Mouse (Mus musculus) ES-Bruce4 (cell line): ENCODE measurements around the gene Apbb2.

Source experiments
- CTCF ChIP-seq: IDR thresholded peaks from one replicate; pipeline ENCODE4 v1.8.1; 2011; ENCODE audit warnings: low read depth, low read length
- POLR2A ChIP-seq: IDR thresholded peaks from one replicate; pipeline ENCODE4 v1.8.1; 2011; ENCODE audit warnings: low read length; ENCODE audit not compliant: insufficient read depth

- no peak for TF ChIP-seq CTCF
- no peak for TF ChIP-seq POLR2A
Measured at GRCm38 (mm10) chr5:66559591-66560175, 58.9 kb downstream of the Apbb2 start.
